Mouse (Mus musculus) midbrain, embryonic 11.5 days (tissue): ENCODE results near the gene Ddx23. TPM values are rescaled to one million over a fixed set of nuclear protein-coding genes. Genes with fewer than 3 reads are reported as not detected.

Source experiments
- ATAC-seq: fragments of 200-750 bp; cut with Nextera tagmentation; 2 replicates; pipeline ENCODE4 v1.8.0; 2017; ENCODE audit warnings: moderate TSS enrichment, moderate library complexity; ENCODE audit not compliant: low FRiP score
- DNase-seq: peaks from one replicate; pipeline ENCODE4 v3.0.0; 2015; ENCODE audit warnings: low spot score; ENCODE audit errors: missing footprints
- H3K27ac ChIP-seq: fragments of 300-500 bp; sonication (generic); 2 replicates; pipeline ENCODE4 v1.5.1; 2014; ENCODE audit warnings: low read depth, low read length
- H3K27me3 ChIP-seq: fragments of 300-500 bp; sonication (generic); 2 replicates; pipeline ENCODE4 v1.6.1; 2014; ENCODE audit warnings: mild to moderate bottlenecking, low read length, moderate library complexity, mixed read lengths; ENCODE audit not compliant: control insufficient read depth, insufficient read depth
- H3K36me3 ChIP-seq: fragments of 300-500 bp; sonication (generic); 2 replicates; pipeline ENCODE4 v1.6.1; 2014; ENCODE audit warnings: mild to moderate bottlenecking, low read length, moderate library complexity, mixed read lengths; ENCODE audit not compliant: control insufficient read depth, insufficient read depth
- H3K4me1 ChIP-seq: fragments of 300-500 bp; sonication (generic); 2 replicates; pipeline ENCODE4 v1.6.1; 2014; ENCODE audit warnings: low read length; ENCODE audit not compliant: control insufficient read depth, insufficient read depth
- H3K4me2 ChIP-seq: fragments of 300-500 bp; sonication (generic); 2 replicates; pipeline ENCODE4 v1.6.1; 2014; ENCODE audit warnings: mild to moderate bottlenecking, moderate library complexity
- H3K4me3 ChIP-seq: fragments of 300-500 bp; sonication (generic); 2 replicates; pipeline ENCODE4 v1.5.1; 2014; ENCODE audit warnings: low read depth, low read length
- H3K9ac ChIP-seq: fragments of 300-500 bp; sonication (generic); 2 replicates; pipeline ENCODE4 v1.6.1; 2014; ENCODE audit warnings: low read length
- H3K9me3 ChIP-seq: fragments of 300-500 bp; sonication (generic); 2 replicates; pipeline ENCODE4 v1.6.1; 2016; ENCODE audit warnings: low read length; ENCODE audit not compliant: control insufficient read depth
- WGBS: fragments of 180-500 bp; shearing (Covaris S2); extraction: QIAGEN DNeasy Blood & Tissue Kit; methylation state at CpG from one replicate; pipeline ENCODE4 v1.1.7; 2014; 5-methylcytosine and 5-hydroxymethylcytosine counted together
- polyA plus RNA-seq: library from polyadenylated mRNA; unstranded; fragments of >200 nt; fragmentation: Nextera tagmentation; extraction: Ambion mirVana; gene quantifications from 2 replicates; pipeline ENCODE4 v1.2.1, GENCODE M21; 2014

Gene Ddx23
- polyA plus RNA-seq, 1 experiment from 2014 or later = 24.9 TPM

DNA sequence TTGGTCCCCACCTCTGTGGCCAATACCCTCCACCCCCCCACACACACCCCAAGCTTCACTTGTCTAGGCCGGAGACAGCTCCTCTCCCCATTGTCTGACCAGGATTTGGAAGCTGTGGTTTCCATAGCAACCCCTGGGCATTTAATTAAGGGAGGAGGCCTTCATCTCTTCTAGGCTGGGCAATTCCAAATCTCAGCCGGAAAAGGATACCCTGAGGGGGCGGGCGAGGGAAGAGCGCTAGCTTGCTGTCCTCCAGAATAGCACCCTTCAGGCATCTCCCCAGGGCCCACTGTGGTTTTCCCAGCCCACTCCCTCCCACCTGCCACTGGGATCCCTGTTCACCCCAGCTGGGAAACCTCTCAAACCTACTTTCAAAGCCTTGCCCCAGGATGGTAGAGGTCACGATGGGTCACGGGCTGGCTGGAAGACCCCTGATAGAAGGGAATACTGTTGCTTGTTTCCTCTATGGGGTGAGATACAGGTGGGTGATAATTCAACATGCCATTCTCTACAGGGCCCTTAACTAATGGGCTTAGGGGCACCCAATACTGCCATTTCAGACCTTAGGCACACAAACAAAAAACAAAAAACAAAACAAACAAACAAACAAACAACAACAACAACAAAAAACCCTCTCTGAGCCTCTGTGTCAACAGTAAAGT, 28.9 kb upstream of the Ddx23 start:
- ATAC-seq (peak; percentile 89), DNase-seq (peak; percentile 96)
- H3K27ac ChIP-seq = peak overlapping the region; percentile 67
- 0 out of 2 replicates have a peak overlapping the region, but pooled peaks have one; percentile 7 for H3K9ac ChIP-seq
- 11% methylated on average over 7 of the region's 7 CpGs for WGBS
- H3K36me3 ChIP-seq = no peaks in the 10 kb centered on the region
- H3K4me1 ChIP-seq = peaks cover 28% of the 10 kb centered on the region
- no peaks in the 10 kb centered on the region for H3K9me3 ChIP-seq
- no peaks in the 10 kb centered on the region for H3K27me3 ChIP-seq
- H3K4me3 ChIP-seq = no peak overlapping the region
- peak overlapping the region; percentile 30 for H3K4me2 ChIP-seq

DNA sequence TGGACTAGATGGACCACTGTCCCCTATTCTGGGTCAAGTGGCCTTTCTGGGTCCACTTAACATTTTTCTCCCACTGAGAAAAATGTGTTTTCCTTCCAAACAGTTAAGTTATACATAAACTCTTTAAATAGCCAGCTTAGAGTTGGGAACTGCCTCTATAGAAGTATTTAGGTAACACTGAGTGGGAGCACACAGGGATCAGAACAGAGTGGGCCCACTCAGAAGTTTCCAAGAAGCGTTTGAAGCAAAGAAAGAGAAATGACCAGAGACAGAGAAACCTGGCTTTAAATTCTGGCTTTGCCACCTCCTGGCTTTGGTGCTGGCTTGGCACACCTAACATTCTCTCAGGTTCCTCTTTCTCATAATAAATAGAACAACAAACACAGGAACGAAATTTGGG, 27.0 kb upstream of the Ddx23 start:
- Histone ChIP-seq H3K36me3 (no peaks in the 10 kb centered on the region), H3K27ac (no peak overlapping the region; the same call in 1 of the 2 replicates), H3K27me3 (no peaks in the 10 kb centered on the region), H3K9ac (no peak overlapping the region), H3K9me3 (no peaks in the 10 kb centered on the region), H3K4me3 (no peak overlapping the region), H3K4me2 (no peak overlapping the region), H3K4me1 (peaks cover 28% of the 10 kb centered on the region)
- DNase-seq (no peak), ATAC-seq (no peak)
- 81% methylated on average over 2 of the region's 2 CpGs for whole genome bisulfite sequencing

DNA sequence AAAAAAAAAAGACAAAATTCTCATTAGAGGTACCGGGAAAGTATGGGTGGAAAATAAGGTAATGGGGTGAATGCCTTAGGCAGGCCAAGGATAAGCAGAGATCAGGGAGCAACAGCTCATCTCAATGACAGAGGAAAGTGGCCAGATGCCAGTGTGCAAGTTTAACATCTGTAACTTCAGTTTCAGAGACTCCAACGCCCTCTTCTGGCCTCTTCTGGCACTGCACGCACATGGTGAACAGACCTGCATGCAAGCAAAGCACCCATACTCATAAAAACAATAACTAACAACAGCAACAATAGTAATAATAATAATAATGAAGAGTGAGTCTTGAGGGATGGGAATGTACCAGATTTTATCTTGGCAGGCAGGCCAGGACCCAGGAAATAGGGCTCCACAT, 23.2 kb upstream of the Ddx23 start:
- Histone ChIP-seq H3K9me3 (no peaks in the 10 kb centered on the region), H3K4me3 (no peak overlapping the region), H3K4me2 (no peak overlapping the region), H3K36me3 (no peaks in the 10 kb centered on the region), H3K27me3 (no peaks in the 10 kb centered on the region), H3K9ac (no peak overlapping the region), H3K4me1 (peaks cover 15% of the 10 kb centered on the region), H3K27ac (no peak overlapping the region)
- DNase-seq (no peak), ATAC-seq (no peak)
- 71% methylated on average over 3 of the region's 3 CpGs for WGBS

DNA sequence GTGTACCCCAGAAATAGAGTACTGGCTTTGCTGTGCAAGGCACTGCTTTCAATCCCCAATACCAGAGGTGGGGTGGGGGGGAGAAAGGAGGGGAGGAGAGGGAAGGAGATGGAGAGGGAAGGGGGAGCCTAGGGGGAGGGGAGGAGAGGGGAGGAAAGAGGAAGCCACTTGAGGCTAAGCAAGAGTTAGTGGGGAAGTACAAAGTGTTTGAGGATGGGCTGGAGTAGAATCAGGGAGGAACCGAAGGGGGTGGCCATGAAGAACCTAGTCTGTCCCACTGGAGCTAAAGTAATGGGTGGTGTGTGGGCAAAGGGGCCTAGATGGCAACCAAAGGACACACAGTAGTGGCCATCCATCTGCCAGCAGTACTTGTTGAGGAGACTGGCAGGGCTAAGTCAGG, 21.1 kb upstream of the Ddx23 start:
- H3K4me1 ChIP-seq = no peaks in the 10 kb centered on the region
- no peak overlapping the region for H3K4me3 ChIP-seq
- H3K36me3 ChIP-seq = no peaks in the 10 kb centered on the region
- H3K27ac ChIP-seq = no peak overlapping the region
- H3K27me3 ChIP-seq = no peaks in the 10 kb centered on the region
- H3K9me3 ChIP-seq = no peaks in the 10 kb centered on the region
- 93% methylated on average over 1 of the region's 1 CpGs for WGBS
- H3K4me2 ChIP-seq = no peak overlapping the region
- ATAC-seq = no peak
- no peak for DNase-seq
- H3K9ac ChIP-seq = no peak overlapping the region

DNA sequence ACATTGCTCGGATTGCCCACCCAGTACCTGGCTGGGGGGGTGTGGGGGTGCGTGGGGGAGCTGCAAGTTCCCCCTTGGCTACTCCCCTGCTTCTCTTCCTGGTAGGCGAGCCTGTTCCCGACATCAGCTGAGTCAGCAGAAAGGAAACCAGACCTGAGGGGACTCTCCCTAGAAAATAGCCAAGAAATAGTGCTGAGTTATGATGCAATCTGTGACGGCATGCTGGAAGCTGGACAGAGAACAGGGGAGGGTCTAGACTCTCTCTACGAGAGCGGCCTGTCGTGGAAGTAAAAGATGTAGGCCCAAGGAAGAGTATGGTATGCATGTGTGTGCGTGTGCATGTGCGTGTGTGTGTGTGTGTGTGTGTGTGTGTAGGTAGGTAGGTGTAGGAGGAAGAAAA, 20.5 kb upstream of the Ddx23 start:
- 78% methylated on average over 10 of the region's 10 CpGs for WGBS

DNA sequence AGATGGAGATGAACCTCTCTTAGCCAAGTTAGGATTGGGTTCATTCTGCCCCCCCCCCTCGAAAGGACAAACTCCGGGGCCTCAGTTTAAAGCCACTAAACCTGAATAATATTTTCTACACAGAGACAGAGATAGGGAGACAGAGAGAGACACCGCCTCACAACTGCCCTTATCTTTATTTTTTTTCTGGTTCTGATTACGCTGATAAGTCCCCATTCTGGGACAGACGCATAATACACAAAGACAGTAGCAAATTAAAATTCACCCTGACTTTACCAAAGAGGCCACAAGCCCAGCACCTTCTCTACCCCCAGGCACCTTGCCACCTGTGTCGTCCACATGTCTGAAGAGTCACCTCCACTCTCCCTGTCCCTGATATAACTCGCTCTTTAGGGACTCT, 18.9 kb upstream of the Ddx23 start:
- H3K4me1 ChIP-seq = peaks cover 11% of the 10 kb centered on the region
- no peak overlapping the region for H3K4me2 ChIP-seq
- H3K4me3 ChIP-seq = no peak overlapping the region
- no peaks in the 10 kb centered on the region for H3K9me3 ChIP-seq
- no peaks in the 10 kb centered on the region for H3K36me3 ChIP-seq
- DNase-seq (no peak), ATAC-seq (no peak)
- H3K27me3 ChIP-seq = no peaks in the 10 kb centered on the region
- 83% methylated on average over 7 of the region's 7 CpGs for WGBS
- H3K9ac ChIP-seq = no peak overlapping the region
- no peak overlapping the region for H3K27ac ChIP-seq

More for the DNA sequence above, 20.5 kb upstream of the Ddx23 start:
- no peak for ATAC-seq
- Histone ChIP-seq H3K27ac (no peak overlapping the region), H3K4me2 (no peak overlapping the region), H3K9ac (no peak overlapping the region), H3K27me3 (no peaks in the 10 kb centered on the region), H3K9me3 (no peaks in the 10 kb centered on the region), H3K4me1 (no peaks in the 10 kb centered on the region), H3K4me3 (no peak overlapping the region), H3K36me3 (no peaks in the 10 kb centered on the region)
- DNase-seq = no peak

DNA sequence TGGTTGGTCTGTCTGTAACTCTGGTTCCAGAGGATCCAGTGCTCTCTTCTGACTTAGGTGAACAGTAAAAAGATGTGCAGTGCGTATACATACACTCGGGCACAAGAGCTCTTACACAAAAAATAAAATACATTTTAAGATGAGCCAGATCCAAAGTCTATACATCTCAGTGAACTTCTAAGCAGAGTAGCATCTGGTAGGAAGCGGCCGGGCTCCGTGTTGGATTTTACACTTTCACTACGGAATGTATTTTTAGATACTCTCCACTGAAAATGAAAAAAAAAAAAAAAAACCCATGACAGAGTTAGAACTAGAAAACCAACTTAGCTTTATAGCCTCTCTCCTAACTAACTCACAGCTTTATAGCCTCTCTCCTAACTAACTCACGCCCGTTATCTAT, 18.0 kb upstream of the Ddx23 start:
- no peaks in the 10 kb centered on the region for H3K9me3 ChIP-seq
- H3K36me3 ChIP-seq = no peaks in the 10 kb centered on the region
- ATAC-seq (no peak), DNase-seq (no peak)
- H3K27me3 ChIP-seq = peaks cover 2% of the 10 kb centered on the region; the same call in 1 of the 2 replicates
- H3K4me1 ChIP-seq = peaks cover 20% of the 10 kb centered on the region
- H3K27ac ChIP-seq = no peak overlapping the region
- WGBS = 89% methylated on average over 8 of the region's 8 CpGs
- H3K4me3 ChIP-seq = no peak overlapping the region
- no peak overlapping the region for H3K4me2 ChIP-seq
- H3K9ac ChIP-seq = no peak overlapping the region

DNA sequence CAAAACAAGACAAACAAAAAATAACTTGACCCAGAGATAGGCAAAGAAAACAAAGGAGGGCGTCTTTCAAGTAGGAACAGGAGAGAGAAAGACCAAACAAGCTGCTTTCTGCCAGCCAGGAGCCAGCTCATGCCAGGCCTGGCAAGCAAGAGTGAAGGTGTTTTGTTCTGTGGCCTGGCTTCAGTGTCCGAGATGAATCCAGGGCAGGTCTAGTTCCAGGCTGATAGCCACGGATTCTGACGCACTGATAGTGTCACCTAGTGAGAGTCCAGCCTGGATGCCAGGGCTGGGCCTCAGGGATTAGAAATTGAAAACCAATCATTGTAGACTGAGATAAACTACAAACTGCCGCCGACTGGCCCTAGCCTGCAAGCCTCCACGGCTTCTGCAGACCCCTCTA, 15.3 kb upstream of the Ddx23 start:
- no peak overlapping the region for H3K27ac ChIP-seq
- H3K9ac ChIP-seq = no peak overlapping the region
- 69% methylated on average over 7 of the region's 7 CpGs for WGBS
- ATAC-seq = no peak
- H3K4me1 ChIP-seq = peaks cover 41% of the 10 kb centered on the region
- H3K4me2 ChIP-seq = peak overlapping the region; percentile 95
- no peaks in the 10 kb centered on the region for H3K9me3 ChIP-seq
- no peak overlapping the region for H3K4me3 ChIP-seq
- H3K27me3 ChIP-seq = peaks cover 2% of the 10 kb centered on the region; the same call in 1 of the 2 replicates
- no peak for DNase-seq
- H3K36me3 ChIP-seq = no peaks in the 10 kb centered on the region; the same call in 1 of the 2 replicates

DNA sequence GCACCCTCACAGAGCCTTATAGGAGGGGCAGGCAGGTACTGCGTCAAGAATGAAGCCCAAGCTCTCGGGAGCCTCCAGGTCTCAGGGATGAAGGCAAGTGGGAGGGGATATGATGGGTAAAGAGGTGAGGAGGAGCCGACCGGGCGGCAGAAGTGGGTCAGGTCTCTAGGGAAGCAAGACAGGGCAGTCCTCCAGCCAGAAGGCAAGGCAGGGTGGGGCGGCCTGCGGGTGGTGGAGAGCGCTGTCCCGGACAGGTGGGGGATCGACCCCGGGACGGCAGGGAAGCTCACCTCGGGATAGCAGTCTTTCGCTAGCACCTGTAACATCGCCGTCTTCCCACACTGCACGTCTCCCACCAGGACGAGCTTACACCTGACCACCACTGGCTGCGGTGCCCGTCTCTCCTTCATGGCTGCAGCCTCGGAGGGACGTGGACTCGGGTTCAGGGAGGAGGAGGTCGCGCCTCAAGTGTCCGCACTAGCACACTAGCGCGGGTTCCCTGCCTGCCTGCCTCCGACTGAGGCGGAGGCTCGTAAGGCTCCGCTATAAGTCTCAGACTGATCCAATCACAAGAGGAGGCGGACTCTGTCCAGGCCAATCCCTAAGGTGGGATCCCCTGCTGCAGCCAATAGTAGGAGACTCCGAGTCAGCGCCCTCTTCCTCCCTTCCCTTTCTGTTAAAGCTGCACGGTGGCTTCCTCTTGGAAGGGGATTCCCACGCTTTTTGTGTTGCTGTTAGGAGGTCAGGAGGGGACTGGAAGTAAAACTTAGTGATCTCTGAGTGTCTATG, 14.4 kb upstream of the Ddx23 start, which contains the start of gene Rnd1:
TSS of gene Rnd1 (minus strand) at position 522 of the 789 bp plus-strand sequence.
- DNase-seq = peak; percentile 97
- no peak within 1 kb of the TSS for H3K27ac ChIP-seq
- peaks cover 2% of the 10 kb centered on the region; the same call in 1 of the 2 replicates for H3K36me3 ChIP-seq
- WGBS = under 1% methylated on average over 37 of the region's 37 CpGs
- peak within 1 kb of the TSS; percentile 54 for H3K4me3 ChIP-seq
- peaks cover 2% of the 10 kb centered on the region; the same call in 1 of the 2 replicates for H3K27me3 ChIP-seq
- H3K4me1 ChIP-seq = peaks cover 41% of the 10 kb centered on the region
- H3K4me2 ChIP-seq = peak within 1 kb of the TSS; percentile 95
- no peaks in the 10 kb centered on the region for H3K9me3 ChIP-seq
- peak; percentile 94 for ATAC-seq
- H3K9ac ChIP-seq = peak within 1 kb of the TSS; percentile 50
